Mouse (Mus musculus) cortical plate, adult 2 months (tissue): ENCODE results near the gene Trim31.

ENCODE experiments used
- CTCF ChIP-seq: fragments of 200-500 bp; IDR thresholded peaks from 2 replicates; pipeline ENCODE4 v1.5.1; 2011; ENCODE audit warnings: mild to moderate bottlenecking, control low read depth, low read length; ENCODE audit not compliant: insufficient read depth; ENCODE audit errors: extremely low read depth
- POLR2A ChIP-seq: fragments of 200-500 bp; IDR thresholded peaks from 2 replicates; pipeline ENCODE4 v1.6.1; 2011; ENCODE audit warnings: mild to moderate bottlenecking, low read length, control low read depth; ENCODE audit not compliant: insufficient read depth; ENCODE audit errors: extremely low read depth

GRCm38 (mm10) chr17:36909802-36910201, 11.9 kb downstream of the Trim31 start:
- TF ChIP-seq CTCF (no peak), POLR2A (no peak)
